Mouse (Mus musculus) spleen, adult 2 months (tissue): ENCODE data around the gene Ankrd52. TPM values are rescaled to one million over a fixed set of nuclear protein-coding genes. Genes with fewer than 3 reads are reported as not detected.

Experiments used
- DNase-seq, 2 experiments: peaks; one replicate each; pipeline versions ENCODE4 v3.0.0 to v3.0.0-alpha.2; 2012 to 2021; ENCODE audit warnings: low spot score in 2 of 2, low read depth in 1 of 2
- H3K27ac ChIP-seq: fragments of 200-500 bp; 2 replicates; pipeline ENCODE4 v1.5.1; 2012; ENCODE audit warnings: low read length, inconsistent platforms; ENCODE audit not compliant: insufficient read depth
- H3K27me3 ChIP-seq: fragments of 200-500 bp; 2 replicates; pipeline ENCODE4 v1.6.1; 2012; ENCODE audit warnings: mild to moderate bottlenecking, moderate library complexity, low read length, inconsistent platforms; ENCODE audit not compliant: control insufficient read depth, insufficient read depth
- H3K36me3 ChIP-seq: fragments of 200-500 bp; 2 replicates; pipeline ENCODE4 v1.6.1; 2012; ENCODE audit warnings: mild to moderate bottlenecking, low read length, inconsistent platforms; ENCODE audit not compliant: control insufficient read depth, insufficient read depth
- H3K4me1 ChIP-seq: fragments of 200-500 bp; 2 replicates; pipeline ENCODE4 v1.6.1; 2011; ENCODE audit warnings: inconsistent platforms; ENCODE audit not compliant: control insufficient read depth, insufficient read depth, insufficient read length
- H3K4me3 ChIP-seq: fragments of 200-500 bp; 2 replicates; pipeline ENCODE4 v1.5.1; 2011; ENCODE audit warnings: mild to moderate bottlenecking, inconsistent platforms; ENCODE audit not compliant: insufficient read depth, insufficient read length; ENCODE audit errors: extremely low read depth
- CTCF ChIP-seq: fragments of 200-500 bp; IDR thresholded peaks from 2 replicates; pipeline ENCODE4 v1.5.1; 2011; ENCODE audit warnings: mild to moderate bottlenecking, inconsistent platforms; ENCODE audit not compliant: insufficient read depth, insufficient read length, insufficient replicate concordance; ENCODE audit errors: extremely low read depth
- POLR2A ChIP-seq: fragments of 200-500 bp; IDR thresholded peaks from 2 replicates; pipeline ENCODE4 v1.6.1; 2011; ENCODE audit warnings: low read depth, low read length, inconsistent platforms
- WGBS: fragments of 180-500 bp; shearing (Covaris S2); methylation state at CpG from one replicate; pipeline ENCODE4 v1.1.7; 2018; 5-methylcytosine and 5-hydroxymethylcytosine counted together
- polyA plus RNA-seq: library from polyadenylated mRNA; depleted of rRNA; stranded (reverse); fragments of >200 nt; gene quantifications from 2 replicates; pipeline ENCODE4 v1.2.3, GENCODE M21; 2012

Gene Ankrd52
- polyA plus RNA-seq, 1 experiment, result 31.1 TPM

DNA sequence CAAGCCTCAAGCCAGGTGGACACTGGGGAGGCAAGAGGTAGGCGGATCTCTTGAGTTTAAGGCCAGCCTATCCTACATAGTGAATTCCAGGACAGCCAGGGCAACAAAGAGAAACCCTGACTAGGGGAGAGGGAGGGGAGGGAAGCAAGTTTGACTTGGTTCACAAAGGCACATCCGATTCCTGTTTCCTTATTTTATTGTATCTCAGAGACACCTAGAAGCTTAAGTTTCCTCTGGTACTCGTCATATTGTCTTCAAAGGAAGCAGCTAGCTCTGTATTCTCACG, 33.6 kb downstream of the Ankrd52 start:
- whole genome bisulfite sequencing, result 16% methylated on average over 4 of the region's 4 CpGs
- Histone ChIP-seq H3K4me3 (peak overlapping the region; percentile 33; the same call in 1 of the 2 replicates), H3K27ac (peak overlapping the region; percentile 85), H3K4me1 (peaks cover 16% of the 10 kb centered on the region), H3K36me3 (peaks cover 6% of the 10 kb centered on the region), H3K27me3 (no peaks in the 10 kb centered on the region)
- TF ChIP-seq POLR2A, result no peak
- no peak for TF ChIP-seq CTCF
- DNase-seq, result no peak

DNA sequence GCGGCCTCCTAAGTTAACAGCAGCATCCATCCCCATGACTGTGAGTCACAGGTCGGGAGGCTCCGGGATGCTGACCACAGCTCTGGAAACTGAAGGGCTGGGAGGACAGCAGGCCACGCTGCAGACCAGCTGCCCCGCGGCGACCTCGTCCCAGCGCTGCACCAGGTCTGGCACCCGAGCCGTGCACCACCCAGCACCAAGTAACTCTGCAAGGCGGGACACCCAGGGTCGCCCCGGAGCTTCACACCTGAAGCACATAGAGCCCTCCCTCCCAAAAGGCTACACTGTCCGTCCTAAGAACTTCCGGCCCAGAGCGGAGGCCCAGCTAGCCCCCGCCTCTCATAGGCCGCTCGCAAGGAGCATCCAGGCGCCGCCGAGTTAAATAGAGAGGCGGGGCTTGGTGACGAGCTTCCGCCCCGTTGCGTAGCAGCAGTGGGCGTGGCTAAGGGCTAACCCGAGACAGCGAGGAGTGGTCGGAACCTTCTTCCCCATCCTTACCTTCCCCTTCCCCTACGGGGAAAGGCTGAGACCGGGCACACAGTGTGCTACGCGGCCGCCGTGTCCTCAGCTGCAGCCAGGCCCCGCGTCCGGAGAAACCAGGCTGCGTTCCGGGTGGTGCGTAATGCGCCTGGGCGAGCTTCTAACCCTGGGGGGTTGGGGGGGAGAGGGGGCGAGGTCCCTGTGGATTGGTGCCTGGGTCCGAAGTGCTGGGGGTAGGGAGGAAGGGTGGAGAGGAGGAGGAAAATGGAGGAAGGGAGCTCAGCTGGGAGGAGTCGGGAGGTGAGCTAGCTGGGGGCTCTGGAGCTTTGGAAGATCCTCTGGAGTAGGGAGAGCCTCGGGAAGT, 34.5 kb downstream of the Ankrd52 start, which contains the start of the genes Nabp2 and Rnf41:
TSS of gene Nabp2 (minus strand) at position 282 of the 844 bp plus-strand sequence.
TSS of gene Rnf41 (plus strand) at position 447 of the 844 bp plus-strand sequence.
- H3K36me3 ChIP-seq, result peaks cover 12% of the 10 kb centered on the region
- no peaks in the 10 kb centered on the region for H3K27me3 ChIP-seq
- H3K27ac ChIP-seq, result peak within 1 kb of the TSS; percentile 96
- TF ChIP-seq POLR2A (peak; percentile 48; the same call in 1 of the 2 replicates), CTCF (no peak)
- peak within 1 kb of the TSS; percentile 77 for H3K4me3 ChIP-seq
- peak; percentile 84 to 97 for DNase-seq
- peaks cover 16% of the 10 kb centered on the region for H3K4me1 ChIP-seq
- under 1% methylated on average over 49 of the region's 50 CpGs for WGBS

DNA sequence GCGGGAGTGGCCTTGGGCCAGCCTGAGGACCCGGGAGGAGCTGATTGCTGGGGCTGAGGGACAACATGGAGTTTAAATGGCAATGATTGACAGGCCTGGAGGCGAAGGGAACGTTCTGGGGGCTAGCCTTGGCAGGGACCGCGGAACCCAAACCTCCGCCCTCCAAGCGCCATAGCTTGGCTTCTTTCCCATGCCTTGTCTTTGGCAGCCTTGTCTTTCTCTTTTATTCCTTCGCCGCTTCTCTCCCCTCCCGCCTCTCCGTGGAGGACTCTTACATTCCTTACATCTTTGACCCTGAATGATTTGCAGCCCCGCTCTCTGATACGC, 35.1 kb downstream of the Ankrd52 start:
- Histone ChIP-seq H3K27ac (peak overlapping the region; percentile 78), H3K4me3 (peak overlapping the region; percentile 77), H3K27me3 (no peaks in the 10 kb centered on the region), H3K36me3 (peaks cover 14% of the 10 kb centered on the region), H3K4me1 (peaks cover 16% of the 10 kb centered on the region)
- TF ChIP-seq POLR2A (no peak), CTCF (no peak)
- 4% methylated on average over 14 of the region's 14 CpGs for WGBS
- no peak for DNase-seq

DNA sequence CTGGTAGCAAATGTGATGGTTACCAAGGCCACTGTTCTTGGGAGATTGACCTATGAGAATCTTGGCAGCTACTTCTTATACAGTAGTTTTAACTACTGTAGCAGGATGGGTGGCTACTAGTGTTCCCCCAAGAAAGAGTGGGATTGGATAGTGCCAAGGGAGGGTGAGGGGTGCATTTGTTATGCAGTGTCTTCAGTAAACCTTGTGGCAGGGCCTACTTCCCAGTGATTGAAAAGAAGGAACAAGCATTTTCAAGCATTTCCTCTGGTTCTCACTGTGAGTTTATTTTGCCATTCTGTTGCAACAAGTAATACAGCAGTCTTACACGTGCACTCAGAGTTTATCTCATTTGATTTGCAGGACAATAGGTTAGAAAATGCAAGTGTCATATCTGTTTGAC, 35.6 kb downstream of the Ankrd52 start:
- Histone ChIP-seq H3K27me3 (no peaks in the 10 kb centered on the region), H3K4me1 (peaks cover 16% of the 10 kb centered on the region), H3K27ac (no peak overlapping the region), H3K4me3 (peak overlapping the region; percentile 26; the same call in 1 of the 2 replicates), H3K36me3 (peaks cover 14% of the 10 kb centered on the region)
- TF ChIP-seq POLR2A (no peak), CTCF (no peak)
- WGBS, result 9% methylated on average over 1 of the region's 1 CpGs
- DNase-seq, result no peak

DNA sequence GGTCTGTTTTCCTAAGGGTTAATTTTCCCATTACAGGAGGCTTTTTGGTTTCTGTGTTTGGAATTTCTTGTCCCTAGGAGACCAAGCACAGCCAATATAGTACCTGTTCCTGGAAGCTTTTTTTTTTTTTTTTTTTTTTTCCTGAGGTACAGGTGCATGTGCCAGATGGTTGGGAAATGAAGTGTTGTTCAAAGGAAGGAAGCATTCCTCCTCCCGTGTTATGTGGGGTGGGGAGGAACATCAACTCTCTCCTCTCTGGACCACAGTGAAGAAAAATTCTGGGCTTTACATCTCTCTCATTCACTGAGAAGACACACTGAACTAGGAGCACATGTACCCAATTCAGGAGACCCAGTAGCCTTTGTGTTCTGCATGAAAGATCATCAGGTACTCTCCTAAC, 36.2 kb downstream of the Ankrd52 start:
- DNase-seq, result no peak
- Histone ChIP-seq H3K4me1 (peaks cover 16% of the 10 kb centered on the region), H3K27ac (no peak overlapping the region), H3K36me3 (peaks cover 14% of the 10 kb centered on the region), H3K4me3 (no peak overlapping the region), H3K27me3 (no peaks in the 10 kb centered on the region)
- 47% methylated on average over 1 of the region's 1 CpGs for WGBS
- no peak for TF ChIP-seq POLR2A
- TF ChIP-seq CTCF, result no peak

DNA sequence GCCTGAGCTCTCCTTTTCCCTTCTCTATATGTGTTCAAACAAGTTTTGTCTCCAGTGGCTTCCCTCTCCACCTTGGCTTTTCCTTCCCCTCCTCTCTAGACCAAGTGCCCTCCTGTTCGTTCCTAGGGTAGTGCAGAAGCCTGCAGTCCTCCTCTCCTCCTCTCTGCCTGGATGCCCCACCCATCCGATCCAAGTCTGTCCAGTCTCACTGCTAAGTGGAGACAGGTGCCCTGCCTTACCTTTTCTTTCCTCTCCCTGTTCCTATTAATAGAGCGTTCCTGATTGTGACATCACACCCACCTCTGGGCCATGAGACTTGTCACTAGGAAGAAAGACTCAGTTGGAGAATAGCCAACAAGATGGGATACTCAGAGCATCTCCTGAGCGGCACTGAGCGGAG, 37.9 kb downstream of the Ankrd52 start:
- H3K4me1 ChIP-seq, result peaks cover 11% of the 10 kb centered on the region; the same call in 1 of the 2 replicates
- no peak overlapping the region for H3K27ac ChIP-seq
- H3K27me3 ChIP-seq, result no peaks in the 10 kb centered on the region
- no peak for TF ChIP-seq POLR2A
- no peak for TF ChIP-seq CTCF
- no peak overlapping the region for H3K4me3 ChIP-seq
- H3K36me3 ChIP-seq, result peaks cover 20% of the 10 kb centered on the region
- 89% methylated on average over 5 of the region's 5 CpGs for WGBS
- no peak for DNase-seq

DNA sequence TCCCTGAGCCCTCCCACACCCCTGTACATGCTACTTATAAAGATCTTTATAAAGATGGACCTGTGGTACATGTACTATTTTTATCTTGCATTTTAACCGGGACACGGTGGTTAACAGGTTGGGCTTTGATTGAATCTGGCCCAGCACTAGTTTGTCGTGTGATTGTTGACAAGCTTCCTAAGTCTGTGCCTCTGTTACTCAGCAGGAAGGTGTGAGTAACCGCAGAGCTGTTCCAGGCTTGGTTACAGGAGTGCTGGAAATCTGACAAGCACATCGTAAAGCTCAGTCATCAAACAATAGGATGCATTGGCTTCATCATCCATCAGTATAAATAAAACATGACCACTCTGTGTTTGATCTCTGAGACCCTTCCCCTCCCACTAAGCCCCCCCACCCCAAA, 45.5 kb downstream of the Ankrd52 start:
- Histone ChIP-seq H3K36me3 (peaks cover 25% of the 10 kb centered on the region), H3K4me1 (peaks cover 7% of the 10 kb centered on the region), H3K27ac (no peak overlapping the region), H3K4me3 (no peak overlapping the region), H3K27me3 (no peaks in the 10 kb centered on the region)
- DNase-seq, result no peak
- TF ChIP-seq POLR2A (no peak), CTCF (no peak)
- 73% methylated on average over 5 of the region's 5 CpGs for WGBS
